Mouse (Mus musculus): Measurements from ENCODE around the gene Snx14. TPM values are rescaled to one million over a fixed set of nuclear protein-coding genes. Genes with fewer than 3 reads are reported as not detected.

Gene Snx14
- polyA plus RNA-seq, 1 experiment from 2014 or later: 32.9 TPM

DNA sequence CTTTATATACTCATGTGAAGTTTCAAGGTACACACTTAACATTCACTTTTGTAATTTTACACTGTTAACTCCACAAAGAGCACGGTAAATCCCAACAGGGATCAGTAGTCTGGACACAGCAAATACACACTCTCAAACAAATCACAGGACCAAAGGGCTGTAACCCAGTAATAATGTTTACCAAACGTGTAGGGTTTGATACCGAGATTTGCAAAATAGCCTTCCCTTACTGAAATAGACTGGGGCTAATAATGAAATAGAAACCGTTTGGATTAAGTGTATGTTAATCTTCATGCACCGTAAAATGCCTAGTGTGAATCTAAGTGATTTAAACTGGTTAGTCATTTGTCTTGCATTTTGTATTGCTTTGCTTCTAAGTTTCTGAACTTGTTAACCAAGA is 1.2 kb upstream of the Snx14 start:
- Histone ChIP-seq H3K9ac (replicated peaks; ENCODE audit: low read length) (no peak overlapping the region), H3K27ac (ENCODE audit: low read length) (no peak overlapping the region), H3K4me1 (ENCODE audit: insufficient read depth, low read length) (0 out of 2 replicates have a peak, but pooled peaks cover 13% of the 10 kb centered on the region), H3K36me3 (ENCODE audit: insufficient read depth, low read length) (peaks cover 4% of the 10 kb centered on the region), H3K4me2 (replicated peaks; ENCODE audit: low read depth, low read length) (0 out of 2 replicates have a peak overlapping the region, but pooled peaks have one; percentile 26), H3K27me3 (ENCODE audit: insufficient read depth, low read length) (no peaks in the 10 kb centered on the region), H3K4me3 (ENCODE audit: low read length) (no peak overlapping the region), H3K9me3 (ENCODE audit: low read length) (no peaks in the 10 kb centered on the region)
- no peak for ATAC-seq (ENCODE audit: low FRiP score, low TSS enrichment)
- 18% methylated on average over 5 of the region's 5 CpGs for WGBS

DNA sequence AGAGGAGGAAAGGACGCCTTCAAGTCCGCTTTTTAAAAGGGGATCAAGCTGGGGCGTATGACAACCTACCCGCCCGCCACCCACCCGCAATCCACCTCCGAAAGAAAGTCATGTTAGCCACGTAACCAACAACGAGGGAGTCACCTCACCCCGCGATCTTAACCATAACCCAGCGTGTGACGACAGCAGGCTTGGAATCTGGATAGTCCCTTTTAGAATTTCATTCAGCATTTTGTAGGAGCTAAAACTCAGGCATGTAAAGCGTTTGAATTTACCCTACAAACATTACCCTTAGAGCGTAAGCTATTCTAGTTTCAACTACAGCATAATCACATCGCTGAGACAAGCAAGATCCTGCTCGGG is 461 bp upstream of the Snx14 start:
- H3K9me3 ChIP-seq (ENCODE audit: low read length): no peaks in the 10 kb centered on the region
- H3K27me3 ChIP-seq (ENCODE audit: insufficient read depth, low read length): no peaks in the 10 kb centered on the region
- H3K4me1 ChIP-seq (ENCODE audit: insufficient read depth, low read length): 0 out of 2 replicates have a peak, but pooled peaks cover 13% of the 10 kb centered on the region
- peak overlapping the region; percentile 92 for H3K27ac ChIP-seq (ENCODE audit: low read length)
- WGBS: under 1% methylated on average over 17 of the region's 17 CpGs
- H3K4me2 ChIP-seq (replicated peaks; ENCODE audit: low read depth, low read length): peak overlapping the region; percentile 88
- ATAC-seq (ENCODE audit: low FRiP score, low TSS enrichment): peak; percentile 46; the same call in 1 of the 2 replicates
- no peaks in the 10 kb centered on the region; the same call in 1 of the 2 replicates for H3K36me3 ChIP-seq (ENCODE audit: insufficient read depth, low read length)
- peak overlapping the region; percentile 81 for H3K9ac ChIP-seq (replicated peaks; ENCODE audit: low read length)
- peak overlapping the region; percentile 55 for H3K4me3 ChIP-seq (ENCODE audit: low read length)

DNA sequence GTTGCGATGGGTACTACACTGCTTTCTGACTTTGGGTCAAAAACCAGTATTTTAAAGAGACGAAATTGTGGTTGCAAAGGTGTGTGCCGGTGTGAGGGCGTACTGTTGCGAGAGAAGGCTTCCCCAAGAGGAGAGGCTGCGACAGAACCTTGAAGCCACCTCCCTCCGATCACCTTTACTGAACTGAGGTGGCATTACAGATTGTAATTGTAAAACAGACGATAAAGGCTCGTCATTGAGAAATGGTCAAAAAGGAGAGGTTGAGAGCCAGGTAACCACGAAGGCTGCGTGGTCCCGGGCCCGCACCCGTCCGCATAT is 562 bp downstream of the Snx14 start:
- Histone ChIP-seq H3K36me3 (ENCODE audit: insufficient read depth, low read length) (no peaks in the 10 kb centered on the region), H3K4me1 (ENCODE audit: insufficient read depth, low read length) (0 out of 2 replicates have a peak, but pooled peaks cover 13% of the 10 kb centered on the region), H3K9ac (replicated peaks; ENCODE audit: low read length) (peak overlapping the region; percentile 81), H3K9me3 (ENCODE audit: low read length) (no peaks in the 10 kb centered on the region), H3K27ac (ENCODE audit: low read length) (peak overlapping the region; percentile 92), H3K4me3 (ENCODE audit: low read length) (peak overlapping the region; percentile 55), H3K4me2 (replicated peaks; ENCODE audit: low read depth, low read length) (peak overlapping the region; percentile 88), H3K27me3 (ENCODE audit: insufficient read depth, low read length) (no peaks in the 10 kb centered on the region)
- 1% methylated on average over 15 of the region's 15 CpGs for WGBS
- ATAC-seq (ENCODE audit: low FRiP score, low TSS enrichment): peak; percentile 10

DNA sequence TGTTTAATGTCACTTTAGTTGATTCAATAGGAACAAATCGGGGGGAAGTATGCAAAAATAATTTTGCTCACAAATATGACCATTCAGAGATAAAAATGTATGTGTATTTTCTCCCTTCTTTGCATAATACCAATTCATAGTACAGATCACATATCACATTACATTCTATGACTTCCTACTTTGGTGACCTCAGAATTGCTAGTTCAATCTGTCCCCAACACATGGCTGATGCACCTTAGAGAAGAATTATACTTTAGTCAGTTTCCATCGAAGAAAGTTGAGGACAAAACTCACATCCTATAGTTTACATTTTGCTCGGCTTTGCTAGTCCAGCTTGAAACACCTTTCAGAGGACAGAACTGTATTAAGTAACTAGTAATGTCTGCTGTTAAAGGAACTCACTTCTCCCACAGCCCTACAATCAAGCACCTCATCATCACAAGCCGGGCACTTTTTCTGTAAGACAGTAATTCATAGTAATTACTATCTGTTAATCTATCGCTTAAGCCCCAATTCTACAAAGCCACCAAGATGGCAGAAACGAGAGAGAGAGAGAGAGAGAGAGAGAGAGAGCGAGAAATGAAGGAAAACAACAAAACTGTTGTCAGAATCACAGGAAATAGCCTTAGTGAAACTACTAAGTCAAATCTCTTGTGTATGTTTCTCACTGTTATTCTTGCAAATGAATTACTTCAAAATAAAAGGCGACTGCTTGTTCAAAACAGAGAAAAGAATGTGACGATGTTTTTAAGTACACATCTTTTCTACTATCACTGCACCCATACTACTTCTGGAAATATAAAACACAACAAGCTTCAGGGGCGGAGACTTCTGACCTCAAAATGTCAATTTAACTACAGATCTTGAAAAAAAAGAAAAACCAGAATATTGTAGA is 1.2 kb downstream of the Snx14 start:
- WGBS: 44% methylated on average over 10 of the region's 10 CpGs
- no peaks in the 10 kb centered on the region for H3K27me3 ChIP-seq (ENCODE audit: insufficient read depth, low read length)

DNA sequence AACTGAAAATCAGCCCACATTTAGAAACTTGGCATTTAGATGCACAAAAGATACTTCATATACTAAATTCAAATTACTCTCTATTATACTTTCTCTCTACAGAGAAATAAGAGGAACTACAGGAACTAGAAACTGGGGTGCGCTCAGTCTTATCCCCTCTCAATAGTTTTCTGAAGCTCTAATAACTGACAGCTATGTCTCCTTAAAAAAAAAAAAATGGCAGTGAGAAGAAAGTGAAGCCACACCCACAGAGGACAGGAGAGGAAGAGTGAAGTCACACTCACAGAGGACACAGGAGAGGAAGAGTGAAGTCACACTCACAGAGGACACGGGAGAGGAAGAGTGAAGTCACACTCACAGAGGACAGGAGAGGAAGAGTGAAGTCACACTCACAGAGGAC is 14.4 kb downstream of the Snx14 start:
- 87% methylated on average over 2 of the region's 2 CpGs for WGBS
- no peak overlapping the region for H3K4me3 ChIP-seq (ENCODE audit: low read length)
- no peaks in the 10 kb centered on the region; the same call in 1 of the 2 replicates for H3K4me1 ChIP-seq (ENCODE audit: insufficient read depth, low read length)
- no peak for ATAC-seq (ENCODE audit: low FRiP score, low TSS enrichment)
- no peaks in the 10 kb centered on the region for H3K27me3 ChIP-seq (ENCODE audit: insufficient read depth, low read length)
- H3K4me2 ChIP-seq (replicated peaks; ENCODE audit: low read depth, low read length): no peak overlapping the region
- peaks cover 7% of the 10 kb centered on the region for H3K9me3 ChIP-seq (ENCODE audit: low read length)
- H3K27ac ChIP-seq (ENCODE audit: low read length): no peak overlapping the region
- H3K9ac ChIP-seq (replicated peaks; ENCODE audit: low read length): no peak overlapping the region
- peaks cover 16% of the 10 kb centered on the region for H3K36me3 ChIP-seq (ENCODE audit: insufficient read depth, low read length)

More for the DNA sequence above, 1.2 kb downstream of the Snx14 start:
- H3K9me3 ChIP-seq (ENCODE audit: low read length): no peaks in the 10 kb centered on the region
- H3K9ac ChIP-seq (replicated peaks; ENCODE audit: low read length): peak overlapping the region; percentile 81
- peak overlapping the region; percentile 92; the same call in 1 of the 2 replicates for H3K27ac ChIP-seq (ENCODE audit: low read length)
- no peaks in the 10 kb centered on the region for H3K36me3 ChIP-seq (ENCODE audit: insufficient read depth, low read length)
- peak overlapping the region; percentile 55 for H3K4me3 ChIP-seq (ENCODE audit: low read length)
- H3K4me1 ChIP-seq (ENCODE audit: insufficient read depth, low read length): 0 out of 2 replicates have a peak, but pooled peaks cover 13% of the 10 kb centered on the region
- H3K4me2 ChIP-seq (replicated peaks; ENCODE audit: low read depth, low read length): peak overlapping the region; percentile 88
- ATAC-seq (ENCODE audit: low FRiP score, low TSS enrichment): no peak

DNA sequence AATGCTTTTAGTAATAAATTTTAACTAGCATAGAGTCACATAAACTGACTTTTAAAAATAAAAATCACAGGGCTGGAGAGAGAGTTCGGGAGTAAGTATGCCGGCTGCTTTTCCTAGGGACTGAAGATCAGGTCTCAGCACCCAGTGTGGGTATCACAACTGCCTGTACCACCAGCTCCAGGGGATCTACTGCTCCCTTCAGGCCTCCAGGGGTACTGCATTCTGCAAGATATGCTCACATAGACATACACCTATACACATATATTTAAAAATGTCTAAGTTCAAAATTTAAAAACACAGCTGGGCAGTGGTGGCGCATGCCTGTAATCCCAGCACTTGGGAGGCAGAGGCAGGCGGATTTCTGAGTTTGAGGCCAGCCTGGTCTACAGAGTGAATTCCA is 16.3 kb downstream of the Snx14 start:
- Histone ChIP-seq H3K36me3 (ENCODE audit: insufficient read depth, low read length) (peaks cover 12% of the 10 kb centered on the region), H3K9me3 (ENCODE audit: low read length) (peaks cover 4% of the 10 kb centered on the region), H3K4me2 (replicated peaks; ENCODE audit: low read depth, low read length) (no peak overlapping the region), H3K9ac (replicated peaks; ENCODE audit: low read length) (no peak overlapping the region), H3K4me3 (ENCODE audit: low read length) (no peak overlapping the region), H3K27ac (ENCODE audit: low read length) (no peak overlapping the region), H3K27me3 (ENCODE audit: insufficient read depth, low read length) (no peaks in the 10 kb centered on the region), H3K4me1 (ENCODE audit: insufficient read depth, low read length) (no peaks in the 10 kb centered on the region; the same call in 1 of the 2 replicates)
- WGBS: 98% methylated on average over 4 of the region's 4 CpGs
- no peak for ATAC-seq (ENCODE audit: low FRiP score, low TSS enrichment)

DNA sequence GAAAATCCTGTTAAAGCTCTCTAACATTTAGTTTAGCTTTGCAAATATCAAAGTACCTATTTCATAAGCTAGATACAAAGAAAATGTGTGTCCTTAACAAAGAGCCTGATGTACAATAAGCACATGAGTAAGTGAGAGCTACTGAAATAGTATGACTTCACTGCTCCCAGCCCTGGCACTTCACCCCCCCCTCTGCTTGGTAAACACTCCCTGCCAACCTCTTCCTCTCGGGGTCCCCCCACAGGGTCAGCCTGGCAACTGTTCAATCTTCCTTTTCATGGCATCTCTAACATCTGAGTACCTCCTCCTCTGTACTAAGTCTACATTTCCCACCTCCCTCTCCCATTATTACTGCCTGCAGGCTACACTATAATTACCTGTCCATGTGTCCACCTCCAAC is 22.0 kb downstream of the Snx14 start:
- Histone ChIP-seq H3K27ac (ENCODE audit: low read length) (no peak overlapping the region), H3K4me3 (ENCODE audit: low read length) (no peak overlapping the region), H3K4me1 (ENCODE audit: insufficient read depth, low read length) (no peaks in the 10 kb centered on the region), H3K4me2 (replicated peaks; ENCODE audit: low read depth, low read length) (no peak overlapping the region), H3K9ac (replicated peaks; ENCODE audit: low read length) (no peak overlapping the region), H3K27me3 (ENCODE audit: insufficient read depth, low read length) (no peaks in the 10 kb centered on the region), H3K9me3 (ENCODE audit: low read length) (no peaks in the 10 kb centered on the region), H3K36me3 (ENCODE audit: insufficient read depth, low read length) (peaks cover 3% of the 10 kb centered on the region)
- ATAC-seq (ENCODE audit: low FRiP score, low TSS enrichment): no peak
- WGBS: 67% methylated on average over 1 of the region's 1 CpGs

DNA sequence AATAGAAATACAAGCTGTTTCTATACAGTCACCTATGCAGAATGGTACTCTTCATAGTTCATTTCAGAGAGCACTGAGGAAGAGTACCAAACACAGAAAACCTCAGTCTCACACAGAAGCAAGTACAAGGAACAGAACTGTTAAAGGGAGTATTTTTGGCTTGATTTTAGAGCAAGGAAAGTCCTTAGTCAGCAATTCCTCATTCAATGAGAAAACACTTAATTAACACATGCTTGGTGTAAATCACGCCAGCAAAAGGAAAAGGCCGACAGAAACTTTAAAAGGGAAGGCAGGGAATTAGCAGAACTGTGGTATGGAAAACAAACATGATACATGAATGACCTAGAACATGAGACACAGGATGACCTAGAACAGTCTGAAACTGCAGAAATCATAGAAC is 28.8 kb downstream of the Snx14 start:
- Histone ChIP-seq H3K9me3 (ENCODE audit: low read length) (no peaks in the 10 kb centered on the region), H3K4me3 (ENCODE audit: low read length) (no peak overlapping the region), H3K4me1 (ENCODE audit: insufficient read depth, low read length) (no peaks in the 10 kb centered on the region), H3K27ac (ENCODE audit: low read length) (no peak overlapping the region), H3K9ac (replicated peaks; ENCODE audit: low read length) (no peak overlapping the region), H3K36me3 (ENCODE audit: insufficient read depth, low read length) (peaks cover 16% of the 10 kb centered on the region; the same call in 1 of the 2 replicates), H3K27me3 (ENCODE audit: insufficient read depth, low read length) (no peaks in the 10 kb centered on the region), H3K4me2 (replicated peaks; ENCODE audit: low read depth, low read length) (no peak overlapping the region)
- ATAC-seq (ENCODE audit: low FRiP score, low TSS enrichment): no peak
- 76% methylated on average over 2 of the region's 2 CpGs for WGBS

DNA sequence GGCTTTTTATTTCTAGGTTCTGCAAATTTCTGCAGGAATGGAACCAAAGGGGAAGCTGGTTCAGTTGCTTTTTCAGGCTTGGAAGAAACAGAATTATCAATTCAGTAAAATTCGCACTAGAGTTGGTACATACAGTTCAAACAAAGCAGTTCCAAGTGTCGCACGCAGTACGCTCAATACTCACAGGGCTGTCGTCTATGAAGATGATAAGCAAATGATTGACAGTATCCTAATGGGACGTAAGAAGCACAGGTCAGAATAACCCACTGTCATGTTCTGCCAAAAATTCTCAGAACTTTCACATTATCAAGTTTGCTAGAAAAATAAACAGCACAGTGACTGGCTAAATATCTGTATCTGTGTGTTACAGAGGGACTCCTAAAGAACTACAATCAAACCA is 34.2 kb downstream of the Snx14 start:
- ATAC-seq (ENCODE audit: low FRiP score, low TSS enrichment): no peak
- no peak overlapping the region for H3K27ac ChIP-seq (ENCODE audit: low read length)
- H3K36me3 ChIP-seq (ENCODE audit: insufficient read depth, low read length): peaks cover 15% of the 10 kb centered on the region; the same call in 1 of the 2 replicates
- no peaks in the 10 kb centered on the region for H3K4me1 ChIP-seq (ENCODE audit: insufficient read depth, low read length)
- 91% methylated on average over 6 of the region's 6 CpGs for WGBS
- H3K4me2 ChIP-seq (replicated peaks; ENCODE audit: low read depth, low read length): no peak overlapping the region
- H3K4me3 ChIP-seq (ENCODE audit: low read length): no peak overlapping the region
- H3K27me3 ChIP-seq (ENCODE audit: insufficient read depth, low read length): no peaks in the 10 kb centered on the region
- H3K9me3 ChIP-seq (ENCODE audit: low read length): no peaks in the 10 kb centered on the region
- H3K9ac ChIP-seq (replicated peaks; ENCODE audit: low read length): no peak overlapping the region

DNA sequence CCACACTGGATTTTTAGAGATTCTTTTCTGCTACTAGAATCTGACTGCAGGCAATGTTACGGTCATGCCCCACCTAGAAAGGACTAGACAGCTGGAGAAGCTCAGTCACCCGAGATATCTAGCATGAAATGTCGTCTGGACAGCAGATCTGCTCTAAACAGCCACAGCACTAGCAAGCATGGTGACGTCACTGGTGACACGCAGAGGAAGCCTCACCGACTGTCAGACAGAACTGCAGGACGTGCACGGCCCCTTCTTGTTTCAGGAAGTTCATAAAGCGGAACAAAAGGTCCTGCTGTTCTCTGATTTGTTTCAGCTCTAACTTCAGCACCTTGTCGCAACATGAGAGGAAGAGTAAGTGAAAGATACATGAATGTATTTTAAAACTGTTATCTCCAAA is 34.7 kb downstream of the Snx14 start:
- Histone ChIP-seq H3K4me3 (ENCODE audit: low read length) (no peak overlapping the region), H3K36me3 (ENCODE audit: insufficient read depth, low read length) (peaks cover 11% of the 10 kb centered on the region; the same call in 1 of the 2 replicates), H3K4me1 (ENCODE audit: insufficient read depth, low read length) (no peaks in the 10 kb centered on the region), H3K4me2 (replicated peaks; ENCODE audit: low read depth, low read length) (no peak overlapping the region), H3K9ac (replicated peaks; ENCODE audit: low read length) (no peak overlapping the region), H3K9me3 (ENCODE audit: low read length) (no peaks in the 10 kb centered on the region), H3K27ac (ENCODE audit: low read length) (no peak overlapping the region), H3K27me3 (ENCODE audit: insufficient read depth, low read length) (no peaks in the 10 kb centered on the region)
- no peak for ATAC-seq (ENCODE audit: low FRiP score, low TSS enrichment)
- WGBS: 52% methylated on average over 10 of the region's 10 CpGs

Measured in kidney, embryonic 16.5 days (tissue).